Mouse (Mus musculus): ENCODE measurements around the gene Armc10.
"Not testable (repeated sequence)": the region's sequence is repeated elsewhere in the genome, so short reads cannot be mapped to it uniquely, and the experiment has no call there.

The Armc10 gene

GRCm38 (mm10) chr5:21645439-21646132, at the start of gene Armc10, which contains the start of gene Fbxl13:
TSS of gene Armc10 (plus strand) at chr5:21645813.
TSS of gene Fbxl13 (minus strand) at chr5:21645634.
- in situ Hi-C loops (cut with MboI, MseI), result loop anchor here in 1 of 2 experiments (10.0 kb wide), 1 partner anchor 221 kb away; the partner anchor contains the start of genes Ccdc146 and Fam185a

GRCm38 (mm10) chr5:21599536-21599935, 46.1 kb upstream of the Armc10 start:
- in situ Hi-C loops (cut with MboI, MseI), result loop anchor here in 1 of 2 experiments (10.0 kb wide), 1 partner anchor 135 kb away; no protein-coding TSS in a partner anchor

- in situ Hi-C loops (cut with MboI, MseI), result loop anchor here in 1 of 2 experiments (10.0 kb wide), 1 partner anchor 135 kb away; no protein-coding TSS in a partner anchor
These were observed 45.7 kb upstream of the Armc10 start for GRCm38 (mm10) chr5:21599961-21600360.

GRCm38 (mm10) chr5:21605936-21606335, 39.7 kb upstream of the Armc10 start:
- in situ Hi-C loops (cut with MboI, MseI), result no loop called here

DNA sequence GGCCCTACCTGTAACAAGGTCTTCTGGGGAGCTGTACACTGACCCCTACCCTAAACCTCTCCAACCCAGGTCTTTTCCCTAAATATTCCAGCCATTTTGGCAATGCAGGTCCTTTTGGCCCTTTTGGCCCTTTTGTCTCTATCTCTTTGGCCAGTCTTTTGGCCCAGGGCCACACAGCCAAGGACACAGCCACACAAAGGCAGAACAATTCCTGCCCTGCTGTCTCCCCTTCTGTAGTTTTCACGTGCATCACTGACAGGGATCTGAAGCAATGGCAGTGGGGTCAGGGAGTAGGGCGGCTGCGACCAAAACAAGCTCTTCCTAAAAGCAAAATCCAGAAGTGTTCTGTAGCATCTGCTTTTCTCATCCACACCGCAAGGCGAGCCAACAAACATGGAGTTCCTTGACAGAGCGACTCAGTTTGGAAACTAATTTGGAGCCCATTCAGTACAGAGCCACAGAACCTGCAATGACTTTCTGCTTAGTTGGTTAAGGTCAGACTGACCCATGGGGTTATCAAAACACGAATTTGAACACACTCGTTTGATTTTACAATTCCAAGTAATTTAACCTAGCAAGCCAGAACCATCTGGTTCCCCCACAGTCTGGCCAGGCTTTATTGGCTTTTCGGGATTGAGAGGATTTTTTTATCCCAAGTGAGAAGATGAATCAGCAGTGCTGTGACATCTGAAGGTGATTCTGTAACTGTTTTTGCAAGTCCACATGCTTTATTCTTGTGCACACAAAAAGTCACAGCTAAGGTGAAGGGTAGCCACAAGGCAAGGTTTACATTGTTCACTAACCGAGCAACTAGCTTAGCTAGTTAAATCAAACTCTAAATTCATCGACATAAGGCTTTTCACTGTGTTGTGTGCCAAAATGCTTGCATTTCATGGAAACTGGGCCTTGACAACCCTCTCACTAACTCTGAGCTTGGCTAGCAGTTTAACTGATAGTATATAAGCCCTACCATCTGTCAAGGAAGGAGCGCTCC, 37.0 kb upstream of the Armc10 start:
- in situ Hi-C loops (cut with MboI, MseI), result no loop called here

DNA sequence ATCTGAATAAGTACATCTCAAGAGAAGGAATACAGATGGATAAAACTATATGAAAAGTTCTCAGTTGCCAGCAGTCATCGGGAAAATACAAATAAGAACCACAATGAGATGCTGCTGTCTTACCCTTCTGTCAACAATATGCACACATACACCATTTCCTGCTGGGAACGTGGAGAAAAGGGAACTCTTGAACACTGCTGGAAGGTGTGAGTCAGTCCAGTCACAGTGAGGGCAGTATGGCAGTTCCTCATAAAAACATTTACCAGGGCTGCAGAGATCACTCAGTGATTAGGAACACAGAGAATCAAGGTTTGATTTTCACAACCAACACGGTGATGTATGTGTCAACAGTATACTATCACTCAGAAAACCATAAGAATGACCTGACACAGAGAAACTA, 34.6 kb upstream of the Armc10 start:
- in situ Hi-C loops (cut with MboI, MseI), result no loop called here

GRCm38 (mm10) chr5:21614299-21614698, 31.3 kb upstream of the Armc10 start:
- in situ Hi-C loops (cut with MboI, MseI), result not testable (repeated sequence)

- in situ Hi-C loops (cut with MboI, MseI), result no loop called here
These were observed 29.1 kb upstream of the Armc10 start for GRCm38 (mm10) chr5:21616450-21617009.

- in situ Hi-C loops (cut with MboI, MseI), result no loop called here
These were observed 19.7 kb upstream of the Armc10 start for GRCm38 (mm10) chr5:21625916-21626315.

GRCm38 (mm10) chr5:21640961-21641360, 4.7 kb upstream of the Armc10 start:
- in situ Hi-C loops (cut with MboI, MseI), result loop anchor here (5.0 to 10.0 kb wide), 2 partner anchors 216 to 379 kb away; partner anchors contain the start of genes Ccdc146 (in 1 of the 2) and Fam185a (in 1 of the 2)

- in situ Hi-C loops (cut with MboI, MseI), result loop anchor here (5.0 to 10.0 kb wide), 2 partner anchors 219 to 381 kb away; partner anchors contain the start of genes Ccdc146 (in 1 of the 2) and Fam185a (in 1 of the 2)
These were observed 2.0 kb upstream of the Armc10 start for GRCm38 (mm10) chr5:21643606-21644005.

DNA sequence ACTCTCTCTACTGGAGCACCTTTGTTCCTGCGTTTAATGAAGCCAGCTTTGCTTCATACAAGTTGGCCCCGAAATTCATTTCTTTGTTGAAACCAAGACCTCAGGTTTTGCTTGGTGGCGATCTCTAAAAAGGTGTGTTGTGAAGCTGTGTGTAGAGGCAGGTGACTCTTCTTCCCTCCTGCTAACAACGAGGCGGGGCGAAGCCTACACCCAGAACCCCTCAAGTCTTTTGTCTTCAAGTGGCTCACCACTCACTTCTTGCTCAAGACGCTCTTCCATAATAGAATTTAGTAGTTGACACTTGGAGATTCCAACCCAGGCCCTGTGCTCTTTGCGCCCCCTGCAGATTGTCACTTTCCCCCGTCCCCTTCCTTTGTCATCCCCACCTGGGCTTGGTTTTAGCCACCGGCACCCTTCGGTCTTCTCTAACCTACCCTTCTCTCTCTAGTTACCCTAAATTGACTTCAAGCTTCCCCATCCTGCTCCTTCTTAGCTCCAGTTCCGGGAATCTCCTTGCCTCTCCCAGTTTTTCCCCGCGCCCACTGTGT, 648 bp upstream of the Armc10 start:
- in situ Hi-C loops (cut with MboI, MseI), result loop anchor here (5.0 to 10.0 kb wide), 2 partner anchors 220 to 383 kb away; partner anchors contain the start of genes Ccdc146 (in 1 of the 2) and Fam185a (in 1 of the 2)

DNA sequence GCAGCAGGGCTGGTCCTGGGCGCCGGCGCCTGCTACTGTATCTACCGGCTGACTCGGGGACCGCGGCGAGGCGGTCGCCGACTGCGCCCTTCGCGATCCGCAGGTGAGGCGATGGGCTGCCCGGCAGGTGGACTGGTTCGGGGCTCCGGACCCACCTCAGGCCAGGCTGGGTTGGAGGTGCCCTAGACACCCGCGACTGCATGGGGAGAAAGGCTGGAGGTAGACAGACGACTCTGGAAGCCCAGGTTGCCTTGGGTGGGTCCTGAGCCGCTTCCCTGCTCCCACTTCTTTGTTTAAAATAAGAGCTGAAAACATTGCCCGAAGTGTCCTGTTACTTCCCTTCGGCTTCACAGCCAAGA, 499 bp downstream of the Armc10 start:
- in situ Hi-C loops (cut with MboI, MseI), result loop anchor here in 1 of 2 experiments (10.0 kb wide), 1 partner anchor 221 kb away; the partner anchor contains the start of genes Ccdc146 and Fam185a

GRCm38 (mm10) chr5:21650736-21651135, 5.1 kb downstream of the Armc10 start:
- in situ Hi-C loops (cut with MboI, MseI), result loop anchor here in 1 of 2 experiments (5.0 kb wide), 1 partner anchor 57 kb away; no protein-coding TSS in a partner anchor

DNA sequence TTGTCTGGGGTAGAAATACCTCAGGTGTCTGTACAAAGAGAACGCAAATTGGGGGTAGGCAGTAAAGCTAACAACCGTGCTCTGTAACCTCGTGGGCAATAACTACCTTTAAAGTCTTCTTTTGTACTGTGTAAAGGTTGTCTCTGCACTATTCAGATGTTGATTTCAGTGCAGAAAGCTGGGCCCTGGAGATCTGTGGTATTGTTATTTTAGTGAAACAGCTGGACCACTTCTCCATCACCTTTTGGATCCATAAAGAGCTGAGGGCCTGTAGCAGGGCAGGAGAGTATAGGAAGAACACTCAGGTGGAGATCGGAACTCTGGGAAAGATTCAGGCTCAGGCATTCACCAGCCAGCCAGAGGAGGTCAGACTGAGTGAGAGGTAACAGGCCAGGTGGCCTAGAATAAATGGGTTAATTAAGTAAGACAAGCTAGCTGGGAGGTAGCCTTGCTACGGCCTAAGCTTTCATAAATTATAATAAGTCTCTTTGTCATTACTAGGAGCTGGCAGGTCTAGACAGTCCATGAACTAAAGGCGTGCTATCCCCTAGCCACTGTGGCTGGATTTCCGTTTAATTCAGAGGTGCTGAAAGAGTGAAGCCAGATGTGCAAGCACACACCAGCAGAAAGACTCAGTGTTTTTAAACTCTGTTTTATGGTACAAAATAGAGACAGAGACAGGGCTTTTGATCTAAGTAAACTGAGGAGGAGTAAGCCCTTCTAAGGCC, 6.4 kb downstream of the Armc10 start:
- in situ Hi-C loops (cut with MboI, MseI), result loop anchor here in 1 of 2 experiments (5.0 kb wide), 1 partner anchor 55 kb away; no protein-coding TSS in a partner anchor

GRCm38 (mm10) chr5:21656912-21657311, 11.3 kb downstream of the Armc10 start:
- in situ Hi-C loops (cut with MboI, MseI), result loop anchor here in 1 of 2 experiments (5.0 kb wide), 1 partner anchor 80 kb away; the partner anchor contains the start of gene Pmpcb

GRCm38 (mm10) chr5:21658038-21658437, 12.4 kb downstream of the Armc10 start:
- in situ Hi-C loops (cut with MboI, MseI), result loop anchor here in 1 of 2 experiments (5.0 kb wide), 1 partner anchor 79 kb away; the partner anchor contains the start of gene Pmpcb

DNA sequence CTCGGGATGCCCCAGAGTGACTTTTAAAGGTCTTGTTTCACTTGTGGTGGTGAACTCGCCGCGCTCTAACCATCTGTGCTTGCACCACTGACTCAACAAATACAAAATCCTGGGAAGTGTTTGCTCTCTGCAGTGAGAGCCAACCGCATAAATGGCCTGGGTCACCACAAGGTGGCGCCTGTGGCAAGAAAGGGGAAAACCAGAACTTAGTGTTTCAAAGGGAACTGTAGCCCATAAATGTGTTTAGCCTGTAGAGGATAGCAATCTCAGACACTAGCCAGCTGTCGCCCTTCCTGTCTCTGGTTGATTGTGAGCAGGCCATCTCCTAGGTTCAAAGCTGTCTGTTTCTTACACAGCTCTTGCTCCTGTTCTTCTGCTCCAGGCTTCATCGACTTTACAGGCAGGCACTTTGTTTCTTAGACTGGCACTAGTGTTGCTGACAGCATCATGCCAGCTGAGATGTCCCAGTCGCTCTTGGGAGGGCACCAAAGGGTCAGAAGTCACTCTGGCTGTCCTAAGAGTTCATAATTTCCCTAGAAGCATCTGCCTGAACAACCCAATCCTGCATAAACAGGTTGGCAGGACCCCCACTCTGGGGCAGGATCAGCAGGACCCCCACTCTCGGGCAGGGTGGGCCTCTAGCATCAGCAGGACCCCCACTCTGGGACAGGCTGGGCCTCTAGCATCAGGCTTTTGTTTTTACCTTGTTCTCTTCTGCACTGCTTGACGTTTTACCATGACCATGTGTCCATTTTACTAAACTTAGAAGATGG, 13.2 kb downstream of the Armc10 start:
- in situ Hi-C loops (cut with MboI, MseI), result loop anchor here in 1 of 2 experiments (5.0 kb wide), 1 partner anchor 78 kb away; the partner anchor contains the start of gene Pmpcb

DNA sequence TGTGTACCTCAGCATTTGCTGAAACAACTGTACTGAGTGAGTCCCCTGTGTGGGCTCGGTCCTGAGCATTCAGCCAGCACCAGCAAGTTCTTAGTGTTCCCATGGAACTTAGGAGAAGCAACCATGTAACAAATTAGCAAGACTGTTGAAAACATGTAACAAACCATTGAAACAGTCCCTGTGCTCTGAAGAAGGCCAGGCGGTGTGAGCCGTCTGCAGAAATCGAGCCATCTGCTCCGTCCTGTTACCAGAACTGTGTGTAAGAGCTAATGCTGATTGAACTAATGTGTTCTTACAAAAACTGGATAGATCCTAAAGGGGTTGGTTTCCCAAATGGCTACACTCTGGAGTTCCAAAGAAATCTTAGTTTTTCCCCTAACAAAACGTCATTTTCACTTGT, 15.2 kb downstream of the Armc10 start:
- in situ Hi-C loops (cut with MboI, MseI), result no loop called here
